Comparison of ENCODE assay signal across 19 mouse cellular contexts in genomic region chr2:68975780-68976179, GRCm38 (mm10).
DNase-seq lines count a peak whose midpoint lies in the region; ATAC-seq and TF ChIP-seq lines count a peak whose summit lies in the region.
"Had no signal": no experiment of that assay in that cellular context is flagged by ENCODE, and none has a peak within 500 bp of the region (broad histone marks: within the 10 kb centered on the region; RNA-seq: fewer than 3 reads in every experiment).

No protein-coding gene starts in this region.

- no peak for DNase-seq in liver, embryonic 11.5 days (ENCODE audit: low spot score)
- DNase-seq in liver, postnatal 0 days = no peak
- peak; percentile 15 for DNase-seq in G1E (ENCODE audit: low spot score)
- DNase-seq in Muller cell, postnatal 12 days (ENCODE audit: inconsistent ontology term) = no peak
- DNase-seq in left cerebral cortex, adult 11 months (ENCODE audit: low spot score) = no peak
- DNase-seq: adrenal gland, postnatal 14 days; forebrain, postnatal 0 days; gastrocnemius, adult 2 months; gastrocnemius, postnatal 36 days; heart, adult 18-20 months had no signal

- peaks cover 27% of the 10 kb centered on the region for H3K4me1 ChIP-seq in liver, embryonic 11.5 days (replicated peaks; ENCODE audit: control insufficient read depth, insufficient read depth, low read length)
- peaks cover 18% of the 10 kb centered on the region; the same call in 1 of the 2 replicates for H3K4me1 ChIP-seq in liver, postnatal 0 days (ENCODE audit: insufficient read depth)
- H3K4me1 ChIP-seq in G1E (ENCODE audit: insufficient read depth, low read depth, low read length) = peaks cover 85% of the 10 kb centered on the region
- H3K4me1 ChIP-seq in limb, embryonic 13.5 days = peaks cover 47% of the 10 kb centered on the region
- H3K4me1 ChIP-seq in heart, embryonic 12.5 days (replicated peaks) = peaks cover 11% of the 10 kb centered on the region

- H3K4me2 ChIP-seq in liver, embryonic 11.5 days = no peak overlapping the region
- H3K4me2 ChIP-seq in liver, postnatal 0 days (ENCODE audit: low read depth, low read length) = no peak overlapping the region
- no peak overlapping the region for H3K4me2 ChIP-seq in limb, embryonic 13.5 days (replicated peaks)
- H3K4me2 ChIP-seq in heart, embryonic 12.5 days = no peak overlapping the region
- H3K4me2 ChIP-seq: forebrain, embryonic 13.5 days; heart, embryonic 11.5 days; hindbrain, embryonic 14.5 days had no signal

- 46% methylated on average over 6 of the region's 6 CpGs for WGBS in liver, embryonic 11.5 days
- 36% methylated on average over 6 of the region's 6 CpGs for WGBS in liver, postnatal 0 days (ENCODE audit: insufficient replicate concordance)
- 46% methylated on average over 6 of the region's 6 CpGs for WGBS in limb, embryonic 13.5 days
- 75% methylated on average over 6 of the region's 6 CpGs for WGBS in heart, embryonic 12.5 days

- TF ChIP-seq CTCF in liver, postnatal 0 days (IDR thresholded peaks at IDR 0.05; ENCODE audit: low read depth) = no peak
- TF ChIP-seq CTCF in G1E (IDR thresholded peaks at IDR 0.05; ENCODE audit: low read depth, low read length) = no peak

- no peak overlapping the region for H3K9ac ChIP-seq in liver, embryonic 11.5 days (ENCODE audit: low read depth, low read length)
- no peak overlapping the region for H3K9ac ChIP-seq in liver, postnatal 0 days (replicated peaks)
- H3K9ac ChIP-seq in limb, embryonic 13.5 days = no peak overlapping the region
- H3K9ac ChIP-seq in heart, embryonic 12.5 days = no peak overlapping the region
- H3K9ac ChIP-seq: forebrain, embryonic 13.5 days; forebrain, postnatal 0 days; hindbrain, embryonic 14.5 days had no signal

- no peak overlapping the region; the same call in 1 of the 2 replicates for H3K27ac ChIP-seq in liver, embryonic 11.5 days (ENCODE audit: low read depth, low read length)
- no peak overlapping the region for H3K27ac ChIP-seq in liver, postnatal 0 days (ENCODE audit: low read depth)
- H3K27ac ChIP-seq in limb, embryonic 13.5 days = peak overlapping the region; percentile 58; the same call in 1 of the 2 replicates
- no peak overlapping the region for H3K27ac ChIP-seq in heart, embryonic 12.5 days (ENCODE audit: poor library complexity, severe bottlenecking)
- H3K27ac ChIP-seq: embryonic facial prominence, embryonic 10.5 days; forebrain, embryonic 13.5 days; gastrocnemius, adult 2 months; hindbrain, embryonic 10.5 days; hindbrain, embryonic 14.5 days had no signal

- H3K9me3 ChIP-seq in liver, embryonic 11.5 days (ENCODE audit: control insufficient read depth, low read length) = no peaks in the 10 kb centered on the region
- H3K9me3 ChIP-seq in liver, postnatal 0 days (ENCODE audit: low read length) = no peaks in the 10 kb centered on the region
- H3K9me3 ChIP-seq in G1E (replicated peaks) = no peaks in the 10 kb centered on the region
- no peaks in the 10 kb centered on the region for H3K9me3 ChIP-seq in limb, embryonic 13.5 days
- H3K9me3 ChIP-seq in heart, embryonic 12.5 days (replicated peaks) = no peaks in the 10 kb centered on the region
- H3K9me3 ChIP-seq: embryonic facial prominence, embryonic 10.5 days; forebrain, embryonic 13.5 days; hindbrain, embryonic 10.5 days had no signal

- H3K27me3 ChIP-seq in liver, embryonic 11.5 days (replicated peaks; ENCODE audit: control insufficient read depth, insufficient read depth, low read length) = no peaks in the 10 kb centered on the region
- no peaks in the 10 kb centered on the region for H3K27me3 ChIP-seq in liver, postnatal 0 days (ENCODE audit: insufficient read depth, low read length)
- H3K27me3 ChIP-seq in G1E (ENCODE audit: insufficient read depth, low read length) = no peaks in the 10 kb centered on the region
- no peaks in the 10 kb centered on the region for H3K27me3 ChIP-seq in limb, embryonic 13.5 days
- no peaks in the 10 kb centered on the region for H3K27me3 ChIP-seq in heart, embryonic 12.5 days (replicated peaks)
- H3K27me3 ChIP-seq: CH12.LX; forebrain, embryonic 13.5 days had no signal

- no peaks in the 10 kb centered on the region for H3K36me3 ChIP-seq in liver, embryonic 11.5 days (ENCODE audit: control insufficient read depth, insufficient read depth, low read length)
- H3K36me3 ChIP-seq in liver, postnatal 0 days (replicated peaks; ENCODE audit: insufficient read depth, low read length) = no peaks in the 10 kb centered on the region
- H3K36me3 ChIP-seq in G1E (replicated peaks) = peaks cover 22% of the 10 kb centered on the region
- H3K36me3 ChIP-seq in limb, embryonic 13.5 days = no peaks in the 10 kb centered on the region
- no peaks in the 10 kb centered on the region for H3K36me3 ChIP-seq in heart, embryonic 12.5 days
- H3K36me3 ChIP-seq: embryonic facial prominence, embryonic 10.5 days; hindbrain, embryonic 10.5 days had no signal

- ATAC-seq in liver, embryonic 11.5 days (replicated peaks; ENCODE audit: low FRiP score) = peak; percentile 20; the same call in 1 of the 2 replicates
- ATAC-seq in liver, postnatal 0 days = no peak
- ATAC-seq in G1E (ENCODE audit: extremely low read depth, insufficient number of reproducible peaks, low FRiP score, poor library complexity, severe bottlenecking) = peak; percentile 75
- 0 out of 2 replicates have a peak, but pooled peaks have one; percentile 13 for ATAC-seq in limb, embryonic 13.5 days (ENCODE audit: low FRiP score, low read depth)
- peak; percentile 51 for ATAC-seq in megakaryocyte progenitor cell, adult 5-6 weeks (replicated peaks; ENCODE audit: poor library complexity)
- no peak for ATAC-seq in heart, embryonic 12.5 days (ENCODE audit: insufficient number of reproducible peaks, low FRiP score)
- ATAC-seq: forebrain, embryonic 13.5 days; forebrain, postnatal 0 days had no signal

- no peak for TF ChIP-seq EP300 in liver, postnatal 0 days (IDR thresholded peaks at IDR 0.05; ENCODE audit: low read depth)

- H3K4me3 ChIP-seq in liver, embryonic 11.5 days (ENCODE audit: low read depth, low read length) = no peak overlapping the region
- H3K4me3 ChIP-seq in liver, postnatal 0 days (ENCODE audit: low read depth, low read length) = no peak overlapping the region
- peak overlapping the region; percentile 22; the same call in 1 of the 2 replicates for H3K4me3 ChIP-seq in G1E (ENCODE audit: low read depth, low read length)
- H3K4me3 ChIP-seq in limb, embryonic 13.5 days = no peak overlapping the region
- H3K4me3 ChIP-seq in heart, embryonic 12.5 days = no peak overlapping the region
- H3K4me3 ChIP-seq: embryonic facial prominence, embryonic 10.5 days; forebrain, embryonic 13.5 days; gastrocnemius, adult 2 months; hindbrain, embryonic 10.5 days had no signal

Comparison
In these comparisons a context has a peak if more than half of its experiments do, and no peak if none do; other contexts are left out.
1. ATAC-seq: peak in liver, embryonic 11.5 days (single experiment), G1E (single experiment), limb, embryonic 13.5 days (single experiment) and megakaryocyte progenitor cell, adult 5-6 weeks (single experiment); none in liver, postnatal 0 days (single experiment) and heart, embryonic 12.5 days (single experiment).